Mouse (Mus musculus) stomach, embryonic 14.5 days (tissue): ENCODE measurements around the gene Ptpn14. TPM values are rescaled to one million over a fixed set of nuclear protein-coding genes. Genes with fewer than 3 reads are reported as not detected.

Experiments
- ATAC-seq: fragments of 200-750 bp; cut with Nextera tagmentation; 2 replicates; pipeline ENCODE4 v1.8.0; 2017; ENCODE audit warnings: low read depth, moderate TSS enrichment; ENCODE audit not compliant: insufficient number of reproducible peaks, insufficient read depth, low FRiP score
- H3K27ac ChIP-seq: fragments of 300-500 bp; sonication (generic); 2 replicates; pipeline ENCODE4 v1.5.1; 2014; ENCODE audit warnings: mild to moderate bottlenecking, low read length, moderate library complexity, mixed read lengths
- H3K27me3 ChIP-seq: fragments of 300-500 bp; sonication (generic); 2 replicates; pipeline ENCODE4 v1.6.1; 2014; ENCODE audit warnings: low read length, control low read depth, mixed read lengths; ENCODE audit not compliant: control insufficient read depth, insufficient read depth
- H3K36me3 ChIP-seq: fragments of 300-500 bp; sonication (generic); 2 replicates; pipeline ENCODE4 v1.6.1; 2014; ENCODE audit warnings: mild to moderate bottlenecking, control low read depth, low read length, moderate library complexity, mixed read lengths; ENCODE audit not compliant: control insufficient read depth, insufficient read depth
- H3K4me1 ChIP-seq: fragments of 300-500 bp; sonication (generic); 2 replicates; pipeline ENCODE4 v1.6.1; 2014; ENCODE audit warnings: low read length, control low read depth, mixed read lengths; ENCODE audit not compliant: control insufficient read depth, insufficient read depth
- H3K4me2 ChIP-seq: fragments of 300-500 bp; sonication (generic); replicated peaks from 2 replicates; pipeline ENCODE4 v1.6.1; 2014; ENCODE audit warnings: low read depth, low read length, control low read depth
- H3K4me3 ChIP-seq: fragments of 300-500 bp; sonication (generic); 2 replicates; pipeline ENCODE4 v1.5.1; 2014; ENCODE audit warnings: low read depth, low read length, control low read depth
- H3K9ac ChIP-seq: fragments of 300-500 bp; sonication (generic); replicated peaks from 2 replicates; pipeline ENCODE4 v1.6.1; 2014; ENCODE audit warnings: low read depth, mild to moderate bottlenecking, control low read depth, low read length, moderate library complexity, mixed read lengths
- H3K9me3 ChIP-seq: fragments of 300-500 bp; sonication (generic); 2 replicates; pipeline ENCODE4 v1.6.1; 2016; ENCODE audit warnings: low read depth, low read length, control low read depth; ENCODE audit not compliant: control insufficient read depth
- WGBS: fragments of 180-500 bp; shearing (Covaris S2); extraction: QIAGEN DNeasy Blood & Tissue Kit; methylation state at CpG from one replicate; pipeline ENCODE4 v1.1.7; 2014; 5-methylcytosine and 5-hydroxymethylcytosine counted together
- polyA plus RNA-seq: library from polyadenylated mRNA; unstranded; fragments of >200 nt; fragmentation: Nextera tagmentation; extraction: Ambion mirVana; gene quantifications from 2 replicates; pipeline ENCODE4 v1.2.1, GENCODE M21; 2014

Gene Ptpn14
- polyA plus RNA-seq, 1 experiment from 2014 or later, result 14.3 TPM

- Histone ChIP-seq H3K4me2 (no peak overlapping the region), H3K27ac (no peak overlapping the region), H3K9ac (0 out of 2 replicates have a peak overlapping the region, but pooled peaks have one; percentile 0), H3K9me3 (no peaks in the 10 kb centered on the region), H3K4me1 (peaks cover 8% of the 10 kb centered on the region), H3K27me3 (no peaks in the 10 kb centered on the region), H3K4me3 (no peak overlapping the region), H3K36me3 (peaks cover 4% of the 10 kb centered on the region)
- WGBS, result 83% methylated on average over 21 of the region's 21 CpGs
- ATAC-seq, result no peak
Measured at GRCm38 (mm10) chr1:189913093-189913760, 185.2 kb downstream of the Ptpn14 start.

GRCm38 (mm10) chr1:189916422-189917125 lies 188.5 kb downstream of the Ptpn14 start:
- Histone ChIP-seq H3K27me3 (no peaks in the 10 kb centered on the region), H3K36me3 (peaks cover 4% of the 10 kb centered on the region), H3K9ac (no peak overlapping the region), H3K4me1 (peaks cover 8% of the 10 kb centered on the region; the same call in 1 of the 2 replicates), H3K27ac (no peak overlapping the region), H3K9me3 (no peaks in the 10 kb centered on the region), H3K4me2 (no peak overlapping the region), H3K4me3 (no peak overlapping the region)
- no peak for ATAC-seq
- 60% methylated on average over 10 of the region's 10 CpGs for WGBS

DNA sequence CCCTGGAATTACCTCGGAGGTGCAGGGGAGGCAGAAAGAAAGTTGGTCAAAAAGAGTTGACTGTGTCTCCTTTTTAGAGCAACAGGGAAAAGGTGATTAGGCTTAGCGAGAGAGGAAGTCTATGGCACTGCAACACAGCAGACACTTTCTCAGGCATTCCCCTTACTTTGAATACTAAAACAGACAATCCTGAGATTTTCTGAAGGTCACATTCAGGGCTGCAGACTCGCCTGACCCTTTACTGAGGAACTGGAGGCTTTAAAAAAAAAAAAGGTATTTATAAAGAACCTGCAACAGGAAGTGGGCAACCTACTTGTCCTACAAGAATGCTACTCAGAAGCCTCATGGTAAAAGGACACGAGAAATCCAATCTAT lies 189.0 kb downstream of the Ptpn14 start:
- Histone ChIP-seq H3K27ac (no peak overlapping the region), H3K4me3 (no peak overlapping the region), H3K4me1 (peaks cover 8% of the 10 kb centered on the region; the same call in 1 of the 2 replicates), H3K27me3 (no peaks in the 10 kb centered on the region), H3K9me3 (no peaks in the 10 kb centered on the region), H3K36me3 (peaks cover 4% of the 10 kb centered on the region), H3K4me2 (no peak overlapping the region), H3K9ac (no peak overlapping the region)
- ATAC-seq, result no peak
- WGBS, result 57% methylated on average over 4 of the region's 4 CpGs

DNA sequence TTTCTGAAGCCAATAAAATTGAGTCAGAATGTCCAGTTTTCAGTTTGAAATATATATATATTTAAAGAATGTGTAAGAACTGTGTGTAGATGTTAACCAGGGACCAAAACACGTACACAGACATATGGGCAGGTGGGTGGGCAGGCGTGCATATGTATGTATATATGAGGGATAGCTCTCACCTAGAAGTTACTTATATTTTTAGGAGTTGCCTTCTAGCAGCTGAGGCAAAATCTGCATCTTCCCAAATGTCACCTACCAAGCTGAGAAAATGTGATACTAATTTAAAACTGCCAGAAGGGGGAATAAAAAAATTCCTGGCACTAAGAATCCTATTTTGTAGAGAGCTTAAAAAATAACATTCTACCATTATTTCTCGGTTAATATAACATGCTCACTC lies 191.7 kb downstream of the Ptpn14 start:
- no peaks in the 10 kb centered on the region for H3K27me3 ChIP-seq
- 87% methylated on average over 3 of the region's 3 CpGs for WGBS
- ATAC-seq, result no peak
- H3K27ac ChIP-seq, result no peak overlapping the region
- H3K4me2 ChIP-seq, result no peak overlapping the region
- peaks cover 8% of the 10 kb centered on the region; the same call in 1 of the 2 replicates for H3K4me1 ChIP-seq
- H3K36me3 ChIP-seq, result no peaks in the 10 kb centered on the region
- H3K9me3 ChIP-seq, result no peaks in the 10 kb centered on the region
- no peak overlapping the region for H3K9ac ChIP-seq
- H3K4me3 ChIP-seq, result no peak overlapping the region

- H3K9ac ChIP-seq, result peak overlapping the region; percentile 86; the same call in 1 of the 2 replicates
- H3K27ac ChIP-seq, result no peak overlapping the region; the same call in 1 of the 2 replicates
Measured at GRCm38 (mm10) chr1:189920701-189921567, 192.9 kb downstream of the Ptpn14 start.

DNA sequence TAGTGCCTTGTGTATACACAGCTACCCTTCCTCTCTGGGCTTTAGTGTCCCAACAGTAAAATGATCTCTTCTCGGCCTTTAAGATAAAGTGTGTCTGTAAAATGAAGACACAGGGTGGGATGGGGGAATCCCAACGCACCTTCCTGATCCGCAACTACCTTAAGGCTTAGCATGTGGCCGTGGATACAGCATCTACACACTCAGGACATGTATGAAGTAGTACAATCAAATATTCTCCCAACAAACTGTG lies 193.4 kb downstream of the Ptpn14 start:
- WGBS, result 4% methylated on average over 4 of the region's 4 CpGs

More at GRCm38 (mm10) chr1:189920701-189921567, 192.9 kb downstream of the Ptpn14 start:
- WGBS, result 33% methylated on average over 28 of the region's 28 CpGs
- Histone ChIP-seq H3K4me1 (peaks cover 8% of the 10 kb centered on the region; the same call in 1 of the 2 replicates), H3K4me2 (peak overlapping the region; percentile 75), H3K27me3 (no peaks in the 10 kb centered on the region), H3K36me3 (no peaks in the 10 kb centered on the region), H3K4me3 (peak overlapping the region; percentile 68), H3K9me3 (no peaks in the 10 kb centered on the region)
- no peak for ATAC-seq

DNA sequence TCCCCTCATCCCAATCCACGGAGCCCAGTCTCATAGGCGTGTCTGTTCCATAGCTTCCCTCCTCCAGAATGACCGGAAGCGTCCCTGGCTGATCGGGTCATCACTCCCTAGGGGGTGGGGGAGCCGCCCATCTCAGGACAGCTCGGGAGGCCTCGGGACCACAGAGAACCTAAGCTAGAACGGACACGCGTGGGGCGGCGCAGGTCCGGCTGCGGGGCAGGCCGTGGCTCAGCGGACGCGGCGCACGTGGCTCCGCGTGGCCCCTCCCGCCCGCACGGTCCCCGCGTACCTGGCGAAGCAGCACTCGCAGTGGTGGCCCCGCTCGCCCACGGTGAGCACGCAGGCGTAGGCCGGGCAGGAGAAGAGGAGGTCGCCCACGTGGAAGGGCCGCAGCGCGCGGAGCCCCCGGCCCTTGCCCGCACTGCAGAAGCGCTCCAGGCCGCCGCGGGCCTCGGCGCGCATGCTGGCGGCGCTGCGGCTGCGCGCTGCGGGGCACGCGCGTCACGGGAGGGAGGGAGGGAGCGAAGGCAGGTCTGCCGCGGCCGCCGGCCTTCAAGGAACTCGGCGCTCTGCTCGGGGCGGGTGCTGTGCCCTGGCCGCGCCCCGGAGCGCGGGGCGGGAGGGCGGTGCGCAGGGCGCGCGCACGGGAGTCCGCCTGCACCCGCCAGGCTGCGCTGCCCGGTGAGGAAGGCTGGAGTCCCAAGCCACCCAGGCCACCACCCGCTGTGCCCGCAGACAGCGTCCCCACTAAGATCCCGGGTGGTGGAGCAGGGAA lies 193.9 kb downstream of the Ptpn14 start, which contains the start of gene Smyd2:
Smyd2 (minus strand) TSS at position 546 of the 775 bp plus-strand sequence.
- H3K27me3 ChIP-seq, result no peaks in the 10 kb centered on the region
- under 1% methylated on average over 78 of the region's 90 CpGs for WGBS
- no peaks in the 10 kb centered on the region for H3K9me3 ChIP-seq
- peak within 1 kb of the TSS; percentile 40 for H3K27ac ChIP-seq
- peak; percentile 92 for ATAC-seq
- peak within 1 kb of the TSS; percentile 68 for H3K4me3 ChIP-seq
- peak within 1 kb of the TSS; percentile 86 for H3K9ac ChIP-seq
- H3K4me2 ChIP-seq, result peak within 1 kb of the TSS; percentile 75
- no peaks in the 10 kb centered on the region for H3K36me3 ChIP-seq
- peaks cover 8% of the 10 kb centered on the region; the same call in 1 of the 2 replicates for H3K4me1 ChIP-seq

More for the DNA sequence above, 193.4 kb downstream of the Ptpn14 start:
- Histone ChIP-seq H3K27ac (no peak overlapping the region; the same call in 1 of the 2 replicates), H3K9ac (peak overlapping the region; percentile 86), H3K27me3 (no peaks in the 10 kb centered on the region), H3K4me2 (peak overlapping the region; percentile 75), H3K4me3 (peak overlapping the region; percentile 68), H3K9me3 (no peaks in the 10 kb centered on the region), H3K36me3 (no peaks in the 10 kb centered on the region), H3K4me1 (peaks cover 8% of the 10 kb centered on the region; the same call in 1 of the 2 replicates)
- 0 out of 2 replicates have a peak, but pooled peaks have one; percentile 4 for ATAC-seq
